Mouse (Mus musculus): ENCODE data around the gene Mllt3. TPM values are rescaled to one million over a fixed set of nuclear protein-coding genes. Genes with fewer than 3 reads are reported as not detected.
"Not testable (repeated sequence)": the region's sequence is repeated elsewhere in the genome, so short reads cannot be mapped to it uniquely, and the experiment has no call there.

Gene Mllt3
- polyA plus RNA-seq, 1 experiment from 2014 or later: 40.1 TPM

GRCm38 (mm10) chr4:87965836-87966235, 67.3 kb downstream of the Mllt3 start:
- no peak for ATAC-seq (ENCODE audit: extremely low read depth, insufficient number of reproducible peaks, low FRiP score, low TSS enrichment)
- H3K27ac ChIP-seq (replicated peaks): no peak overlapping the region
- no peaks in the 10 kb centered on the region for H3K36me3 ChIP-seq
- peaks cover 20% of the 10 kb centered on the region for H3K4me1 ChIP-seq
- no peaks in the 10 kb centered on the region for H3K27me3 ChIP-seq (replicated peaks)
- no peak overlapping the region for H3K4me2 ChIP-seq
- WGBS: 68% methylated on average over 7 of the region's 7 CpGs
- no peak overlapping the region for H3K9ac ChIP-seq
- no peaks in the 10 kb centered on the region for H3K9me3 ChIP-seq
- H3K4me3 ChIP-seq: no peak overlapping the region

DNA sequence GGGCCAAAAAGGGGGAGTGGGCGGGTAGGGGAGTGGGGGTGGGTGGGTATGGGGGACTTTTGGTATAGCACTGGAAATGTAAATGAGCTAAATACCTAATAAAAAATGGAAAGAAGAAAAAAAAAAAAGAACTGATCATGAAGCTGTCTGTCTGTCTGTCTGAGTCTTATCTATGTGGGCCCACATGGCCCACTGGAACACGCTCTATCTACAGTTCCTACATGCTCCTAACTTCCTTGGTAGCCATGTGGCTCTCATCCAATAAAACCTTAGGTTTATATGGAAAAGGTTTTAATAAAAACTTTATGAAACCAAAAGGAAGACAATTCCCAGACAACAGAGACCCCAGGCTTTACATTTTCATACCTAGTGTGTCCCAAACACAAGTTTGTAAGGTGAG, 68.3 kb downstream of the Mllt3 start:
- H3K9me3 ChIP-seq; H3K4me3 ChIP-seq; ATAC-seq (ENCODE audit: extremely low read depth, insufficient number of reproducible peaks, low FRiP score, low TSS enrichment); H3K9ac ChIP-seq; H3K36me3 ChIP-seq; H3K27ac ChIP-seq (replicated peaks); H3K4me2 ChIP-seq; H3K27me3 ChIP-seq (replicated peaks): not testable (repeated sequence)
- 90% methylated on average over 2 of the region's 2 CpGs for WGBS
- H3K4me1 ChIP-seq: peaks cover 13% of the 10 kb centered on the region

GRCm38 (mm10) chr4:87963773-87964076, 69.4 kb downstream of the Mllt3 start:
- 85% methylated on average over 3 of the region's 3 CpGs for WGBS
- no peaks in the 10 kb centered on the region for H3K36me3 ChIP-seq
- no peak for ATAC-seq (ENCODE audit: extremely low read depth, insufficient number of reproducible peaks, low FRiP score, low TSS enrichment)

DNA sequence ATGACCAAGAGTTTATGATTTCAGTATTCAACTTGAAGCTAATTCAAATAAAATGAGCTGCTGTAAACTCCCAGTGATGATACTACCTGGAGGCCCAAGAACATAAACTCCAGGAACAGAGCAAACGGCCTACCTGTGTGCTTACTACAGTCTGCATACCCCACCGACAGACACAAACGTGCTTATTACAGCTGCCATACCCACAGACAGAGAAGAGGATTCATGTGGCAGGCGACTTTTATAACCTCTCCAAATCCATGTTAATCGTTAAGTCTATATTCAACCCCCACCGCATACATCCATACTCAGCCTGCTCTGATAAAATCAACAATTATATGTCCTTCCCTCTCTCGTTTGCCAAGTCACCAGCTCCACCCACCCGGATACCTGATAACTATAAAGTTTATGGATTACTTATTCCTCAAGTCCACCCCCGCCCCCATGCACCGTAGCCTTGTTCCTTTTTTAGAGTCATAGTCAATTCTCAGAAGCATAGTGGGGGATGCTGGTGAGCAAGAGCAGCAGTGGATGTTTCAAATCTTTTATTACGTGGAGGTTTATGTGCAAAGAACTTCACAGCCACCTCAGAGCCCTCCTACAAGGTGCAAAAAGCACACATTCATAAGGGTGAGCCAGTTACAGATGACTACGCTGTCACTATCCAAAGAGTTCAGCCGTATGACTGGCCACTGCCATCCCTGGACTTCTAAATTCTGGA, 70.0 kb downstream of the Mllt3 start:
- Histone ChIP-seq H3K36me3 (no peaks in the 10 kb centered on the region), H3K4me3 (no peak overlapping the region)

More at GRCm38 (mm10) chr4:87963773-87964076, 69.4 kb downstream of the Mllt3 start:
- no peak overlapping the region for H3K27ac ChIP-seq (replicated peaks)
- H3K4me3 ChIP-seq: no peak overlapping the region
- H3K27me3 ChIP-seq (replicated peaks): no peaks in the 10 kb centered on the region
- H3K9ac ChIP-seq: no peak overlapping the region
- no peak overlapping the region for H3K4me2 ChIP-seq
- no peaks in the 10 kb centered on the region for H3K9me3 ChIP-seq
- H3K4me1 ChIP-seq: peaks cover 8% of the 10 kb centered on the region

GRCm38 (mm10) chr4:87961872-87962271, 71.3 kb downstream of the Mllt3 start:
- no peaks in the 10 kb centered on the region for H3K27me3 ChIP-seq (replicated peaks)
- H3K9me3 ChIP-seq: no peaks in the 10 kb centered on the region
- H3K4me1 ChIP-seq: no peaks in the 10 kb centered on the region; the same call in 1 of the 2 replicates
- H3K9ac ChIP-seq: no peak overlapping the region
- H3K27ac ChIP-seq (replicated peaks): no peak overlapping the region
- ATAC-seq (ENCODE audit: extremely low read depth, insufficient number of reproducible peaks, low FRiP score, low TSS enrichment): no peak
- H3K4me2 ChIP-seq: no peak overlapping the region
- 70% methylated on average over 6 of the region's 6 CpGs for WGBS
- no peaks in the 10 kb centered on the region for H3K36me3 ChIP-seq
- no peak overlapping the region for H3K4me3 ChIP-seq

More for the DNA sequence above, 70.0 kb downstream of the Mllt3 start:
- H3K4me2 ChIP-seq: no peak overlapping the region
- H3K9ac ChIP-seq: no peak overlapping the region
- H3K27ac ChIP-seq (replicated peaks): no peak overlapping the region
- no peaks in the 10 kb centered on the region for H3K27me3 ChIP-seq (replicated peaks)
- H3K4me1 ChIP-seq: peaks cover 3% of the 10 kb centered on the region
- 85% methylated on average over 13 of the region's 13 CpGs for WGBS
- no peaks in the 10 kb centered on the region for H3K9me3 ChIP-seq
- no peak for ATAC-seq (ENCODE audit: extremely low read depth, insufficient number of reproducible peaks, low FRiP score, low TSS enrichment)

- no peak for ATAC-seq (ENCODE audit: extremely low read depth, insufficient number of reproducible peaks, low FRiP score, low TSS enrichment)
- Histone ChIP-seq H3K36me3 (no peaks in the 10 kb centered on the region), H3K4me1 (peaks cover 21% of the 10 kb centered on the region), H3K4me3 (no peak overlapping the region), H3K9ac (no peak overlapping the region), H3K27ac (replicated peaks) (no peak overlapping the region), H3K9me3 (no peaks in the 10 kb centered on the region), H3K4me2 (no peak overlapping the region), H3K27me3 (replicated peaks) (no peaks in the 10 kb centered on the region)
- WGBS: 68% methylated on average over 3 of the region's 3 CpGs
These were observed 75.3 kb downstream of the Mllt3 start for GRCm38 (mm10) chr4:87957852-87958251.

DNA sequence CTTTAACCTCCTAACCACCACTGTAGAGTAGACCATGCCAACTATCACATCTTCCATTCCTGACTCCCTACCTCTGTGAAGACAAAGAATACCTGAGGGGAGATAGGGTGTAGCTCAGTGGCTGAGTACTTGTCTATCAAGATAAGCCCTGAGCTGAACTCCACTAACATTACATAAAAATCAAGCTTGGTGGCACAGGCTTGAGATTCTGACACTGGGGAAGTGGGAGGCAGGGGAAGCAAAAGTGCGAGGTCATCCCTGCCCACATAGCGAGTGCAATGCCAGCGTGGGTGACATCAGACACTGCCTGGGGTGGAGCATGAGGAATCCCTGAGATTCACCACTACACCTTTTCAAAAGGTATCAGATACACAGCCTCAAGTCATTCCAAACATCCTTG, 76.0 kb downstream of the Mllt3 start:
- H3K9ac ChIP-seq: no peak overlapping the region
- no peaks in the 10 kb centered on the region for H3K27me3 ChIP-seq (replicated peaks)
- 83% methylated on average over 3 of the region's 3 CpGs for WGBS
- no peak for ATAC-seq (ENCODE audit: extremely low read depth, insufficient number of reproducible peaks, low FRiP score, low TSS enrichment)
- no peak overlapping the region for H3K4me2 ChIP-seq
- peaks cover 21% of the 10 kb centered on the region for H3K4me1 ChIP-seq
- H3K36me3 ChIP-seq: no peaks in the 10 kb centered on the region
- H3K27ac ChIP-seq (replicated peaks): no peak overlapping the region
- no peaks in the 10 kb centered on the region for H3K9me3 ChIP-seq
- H3K4me3 ChIP-seq: no peak overlapping the region

DNA sequence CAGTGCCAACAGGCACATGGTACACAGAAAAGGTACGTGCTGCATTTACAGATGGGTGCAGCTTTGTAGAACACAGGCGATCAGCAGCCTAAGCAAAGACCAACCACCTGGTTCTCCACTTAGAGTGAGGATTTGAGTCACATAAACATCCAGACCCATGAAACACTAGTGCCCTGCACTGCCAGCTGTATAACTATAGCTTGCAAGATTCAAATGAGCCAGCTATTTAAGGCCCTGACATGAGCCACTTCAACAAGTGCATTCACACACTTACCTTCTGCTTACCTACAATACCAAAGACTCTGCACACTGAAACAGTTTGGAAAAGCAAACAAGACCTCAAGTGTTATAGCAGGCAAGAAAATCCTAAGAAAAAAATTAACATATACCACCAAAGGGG, 78.0 kb downstream of the Mllt3 start:
- Histone ChIP-seq H3K4me2 (no peak overlapping the region), H3K27me3 (replicated peaks) (no peaks in the 10 kb centered on the region), H3K36me3 (no peaks in the 10 kb centered on the region), H3K4me3 (no peak overlapping the region), H3K27ac (replicated peaks) (no peak overlapping the region), H3K9ac (no peak overlapping the region), H3K4me1 (peaks cover 21% of the 10 kb centered on the region), H3K9me3 (no peaks in the 10 kb centered on the region)
- no peak for ATAC-seq (ENCODE audit: extremely low read depth, insufficient number of reproducible peaks, low FRiP score, low TSS enrichment)
- WGBS: 79% methylated on average over 2 of the region's 2 CpGs

DNA sequence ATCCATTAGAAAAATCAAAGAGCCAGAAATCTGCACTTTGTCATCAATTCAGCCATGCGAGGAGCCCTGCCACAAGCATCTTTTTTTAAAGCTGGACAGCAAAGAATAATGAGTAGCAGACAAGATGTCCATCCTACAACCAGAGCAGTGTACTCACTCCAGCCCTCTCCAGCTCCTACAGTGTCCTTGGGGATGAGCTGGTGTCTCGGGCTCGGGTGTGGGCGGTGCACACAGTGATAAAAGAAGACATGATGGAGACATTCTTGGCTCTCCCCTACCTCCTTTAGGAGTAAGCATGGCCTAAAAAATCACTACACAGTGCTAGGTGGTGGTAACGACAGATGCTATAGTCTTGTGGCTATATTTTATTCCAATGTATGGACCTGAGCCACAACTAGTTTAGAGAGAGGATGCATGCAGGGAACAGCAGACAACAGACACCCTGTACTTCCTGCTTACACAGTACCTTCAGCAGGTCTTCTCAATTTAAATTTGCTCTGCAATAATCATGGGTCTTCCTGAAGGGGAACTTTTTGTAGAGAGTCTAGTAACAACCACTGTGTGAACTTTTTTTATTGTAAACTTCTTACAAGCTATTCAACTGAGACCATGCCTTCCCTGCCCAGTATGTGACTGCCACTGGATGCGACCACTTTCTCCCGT, 78.6 kb downstream of the Mllt3 start:
- Histone ChIP-seq H3K27me3 (replicated peaks) (no peaks in the 10 kb centered on the region), H3K4me1 (peaks cover 23% of the 10 kb centered on the region), H3K36me3 (no peaks in the 10 kb centered on the region), H3K9ac (no peak overlapping the region), H3K9me3 (no peaks in the 10 kb centered on the region), H3K27ac (replicated peaks) (no peak overlapping the region), H3K4me2 (no peak overlapping the region), H3K4me3 (no peak overlapping the region)
- no peak for ATAC-seq (ENCODE audit: extremely low read depth, insufficient number of reproducible peaks, low FRiP score, low TSS enrichment)
- 60% methylated on average over 7 of the region's 7 CpGs for WGBS

DNA sequence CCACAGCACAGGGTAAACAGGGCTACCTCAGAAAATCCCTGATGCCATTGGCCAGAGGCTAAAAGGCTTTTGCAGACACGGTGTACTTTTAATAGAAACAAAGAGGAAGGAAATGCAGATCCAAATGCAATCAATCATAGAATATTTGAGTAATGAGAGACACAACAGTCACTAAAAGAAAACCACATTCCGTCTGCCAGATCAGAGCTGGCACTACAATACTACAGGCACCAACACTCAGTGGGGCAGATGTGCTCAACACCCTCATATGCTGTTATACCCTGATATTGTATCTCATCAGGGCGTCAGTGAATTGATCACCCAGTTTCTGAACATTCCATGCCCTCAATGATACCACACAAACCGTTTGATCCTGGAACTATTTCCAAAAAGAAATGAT, 79.4 kb downstream of the Mllt3 start:
- H3K4me1 ChIP-seq: peaks cover 24% of the 10 kb centered on the region
- H3K4me2 ChIP-seq: no peak overlapping the region
- H3K4me3 ChIP-seq: no peak overlapping the region
- H3K27me3 ChIP-seq (replicated peaks): no peaks in the 10 kb centered on the region
- no peak overlapping the region for H3K27ac ChIP-seq (replicated peaks)
- H3K36me3 ChIP-seq: no peaks in the 10 kb centered on the region
- 71% methylated on average over 4 of the region's 4 CpGs for WGBS
- no peak overlapping the region for H3K9ac ChIP-seq
- no peak for ATAC-seq (ENCODE audit: extremely low read depth, insufficient number of reproducible peaks, low FRiP score, low TSS enrichment)
- H3K9me3 ChIP-seq: no peaks in the 10 kb centered on the region

DNA sequence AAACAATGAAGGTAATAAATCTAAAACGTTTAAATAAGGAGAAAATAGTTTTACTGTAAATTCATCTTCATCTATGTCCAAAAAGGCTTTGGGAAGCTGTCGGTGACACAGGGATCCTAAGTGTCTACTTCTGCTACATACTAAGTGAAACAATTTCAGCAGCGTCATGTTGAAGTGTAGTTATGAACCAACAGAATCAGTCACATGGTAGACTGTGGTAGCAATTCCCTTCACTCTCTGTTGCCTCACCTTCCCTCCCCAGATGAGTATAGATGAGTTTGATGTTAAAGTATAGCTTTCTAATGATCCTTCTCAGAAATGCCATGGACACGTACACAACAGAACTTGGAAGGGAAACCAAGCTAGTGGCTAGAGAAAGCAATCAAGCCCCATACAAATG, 79.9 kb downstream of the Mllt3 start:
- no peak overlapping the region for H3K4me3 ChIP-seq
- 80% methylated on average over 4 of the region's 4 CpGs for WGBS
- H3K9ac ChIP-seq: no peak overlapping the region
- H3K36me3 ChIP-seq: no peaks in the 10 kb centered on the region
- H3K27me3 ChIP-seq (replicated peaks): no peaks in the 10 kb centered on the region
- no peak for ATAC-seq (ENCODE audit: extremely low read depth, insufficient number of reproducible peaks, low FRiP score, low TSS enrichment)
- no peak overlapping the region for H3K27ac ChIP-seq (replicated peaks)
- H3K4me1 ChIP-seq: peaks cover 24% of the 10 kb centered on the region
- H3K4me2 ChIP-seq: no peak overlapping the region
- H3K9me3 ChIP-seq: no peaks in the 10 kb centered on the region

GRCm38 (mm10) chr4:87949451-87949850, 83.7 kb downstream of the Mllt3 start:
- Histone ChIP-seq H3K9me3 (no peaks in the 10 kb centered on the region), H3K27ac (replicated peaks) (no peak overlapping the region), H3K36me3 (no peaks in the 10 kb centered on the region), H3K27me3 (replicated peaks) (no peaks in the 10 kb centered on the region), H3K9ac (no peak overlapping the region), H3K4me2 (no peak overlapping the region), H3K4me1 (peaks cover 39% of the 10 kb centered on the region), H3K4me3 (no peak overlapping the region)
- no peak for ATAC-seq (ENCODE audit: extremely low read depth, insufficient number of reproducible peaks, low FRiP score, low TSS enrichment)
- WGBS: 61% methylated on average over 6 of the region's 6 CpGs
